Mouse (Mus musculus): Measurements from ENCODE around the gene H60b.
"Not testable (repeated sequence)": the region's sequence is repeated elsewhere in the genome, so short reads cannot be mapped to it uniquely, and the experiment has no call there.

The H60b gene

GRCm38 (mm10) chr10:22158310-22158999, at the start of gene H60b, which contains the start of gene Raet1e:
H60b (plus strand) TSS chr10:22158586.
Raet1e (plus strand) TSS chr10:22158569.
- DNase-seq (ENCODE audit: low read depth, low spot score): not testable (repeated sequence)

- DNase-seq (ENCODE audit: low read depth, low spot score): no peak
Measured at GRCm38 (mm10) chr10:22140665-22141280, 17.6 kb upstream of the H60b start.

- DNase-seq (ENCODE audit: low read depth, low spot score): peak; percentile 61
Measured at GRCm38 (mm10) chr10:22142194-22142593, 16.2 kb upstream of the H60b start.

- DNase-seq (ENCODE audit: low read depth, low spot score): no peak
Measured at GRCm38 (mm10) chr10:22142926-22143325, 15.5 kb upstream of the H60b start.

DNA sequence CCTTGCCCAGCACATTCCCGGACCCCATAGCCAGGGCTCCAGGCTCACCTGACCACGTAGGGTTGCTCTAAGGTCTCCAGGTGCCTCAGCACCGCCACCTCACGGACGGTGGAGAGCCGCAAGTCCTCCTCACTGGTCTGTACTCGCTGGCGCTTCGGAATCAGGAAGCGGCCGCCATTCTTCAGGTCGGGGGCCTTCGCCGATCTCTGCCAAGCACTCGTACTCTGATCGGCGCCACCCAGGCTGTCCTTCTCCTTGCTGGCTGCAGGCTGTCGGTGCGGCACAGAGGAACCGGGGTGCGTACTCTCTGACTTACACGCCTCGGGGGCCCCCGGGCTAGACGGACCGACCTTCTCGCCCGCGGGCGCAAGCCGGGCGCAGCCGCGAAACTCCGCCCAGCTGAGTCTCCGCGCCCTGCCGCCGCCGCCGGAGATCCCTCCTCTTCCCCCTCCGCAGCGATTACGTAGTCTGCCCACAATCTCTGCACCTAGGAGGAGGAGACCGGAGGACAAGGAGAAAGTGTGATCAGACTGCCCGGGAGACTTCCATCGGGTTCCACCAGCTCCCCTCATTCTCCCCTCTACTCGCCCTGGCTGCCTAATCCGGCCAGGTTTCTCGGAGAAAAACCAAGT, 9.8 kb upstream of the H60b start:
- DNase-seq (ENCODE audit: low read depth, low spot score): no peak

- DNase-seq (ENCODE audit: low read depth, low spot score): no peak
Measured at GRCm38 (mm10) chr10:22149073-22149690, 9.2 kb upstream of the H60b start, which contains the start of gene E030030I06Rik. E030030I06Rik (minus strand) TSS chr10:22149270.

- no peak for DNase-seq (ENCODE audit: low read depth, low spot score)
Measured at GRCm38 (mm10) chr10:22149691-22150465, 8.5 kb upstream of the H60b start.

DNA sequence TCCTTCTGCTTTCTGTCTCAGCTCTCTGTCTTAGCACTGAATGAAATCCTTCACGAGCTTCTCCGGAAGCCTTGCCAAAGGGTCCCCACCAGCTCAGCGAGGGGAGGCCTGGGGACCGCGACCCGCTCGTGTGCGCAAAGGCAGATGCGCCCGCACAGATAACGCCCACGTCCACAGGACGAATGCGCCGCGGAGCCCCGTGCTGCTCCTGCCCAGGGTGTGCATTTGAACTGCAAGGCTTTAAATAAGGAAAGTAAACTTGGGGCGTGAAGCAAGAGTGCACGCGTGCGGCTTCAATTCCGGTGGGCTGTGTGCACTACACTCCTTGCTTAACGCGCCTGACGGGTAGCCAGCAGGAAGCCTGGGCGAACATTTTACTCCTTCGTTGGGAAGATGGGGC, 7.8 kb upstream of the H60b start:
- DNase-seq (ENCODE audit: low read depth, low spot score): no peak

- not testable (repeated sequence) for DNase-seq (ENCODE audit: low read depth, low spot score)
Measured at GRCm38 (mm10) chr10:22151056-22151862, 7.1 kb upstream of the H60b start.

DNA sequence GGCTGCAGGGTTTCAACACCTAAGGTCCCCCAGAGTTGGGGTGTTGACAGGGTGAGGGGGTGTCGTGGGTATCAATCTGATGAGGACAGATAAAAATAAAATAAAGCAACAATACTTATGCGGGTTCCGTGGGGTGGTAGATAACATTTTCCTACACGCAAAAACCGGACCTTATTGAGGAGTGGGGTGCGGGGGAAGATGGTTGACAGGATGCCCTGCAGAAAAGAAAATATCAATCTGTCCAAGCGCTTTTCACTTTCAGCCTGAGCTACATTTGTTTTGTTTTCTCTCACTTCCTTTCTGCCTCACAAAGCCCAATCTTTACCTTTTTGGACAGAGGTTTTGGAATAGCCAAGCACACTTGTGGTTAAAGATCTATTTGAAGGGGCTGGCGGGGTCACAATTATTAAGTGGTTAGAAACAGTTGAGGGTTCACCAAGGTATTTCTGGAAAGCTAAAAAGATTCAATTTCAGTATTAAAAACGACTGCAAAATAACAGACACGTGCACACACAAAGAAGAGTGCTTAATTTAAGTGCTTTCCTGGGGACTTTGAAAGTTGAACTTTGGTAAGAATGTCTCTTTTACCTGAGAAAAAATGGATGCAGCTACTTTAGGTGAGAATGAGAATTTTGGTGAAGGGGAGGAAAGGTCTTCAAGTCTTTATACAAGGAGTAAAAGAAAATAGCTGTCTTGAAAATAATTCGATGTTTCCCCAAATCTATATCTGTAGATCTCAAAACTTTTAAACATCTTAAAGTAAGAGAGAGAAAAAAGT, 6.3 kb upstream of the H60b start:
- DNase-seq (ENCODE audit: low read depth, low spot score): not testable (repeated sequence)

- DNase-seq (ENCODE audit: low read depth, low spot score): not testable (repeated sequence)
Measured at GRCm38 (mm10) chr10:22153147-22153690, 5.2 kb upstream of the H60b start.

DNA sequence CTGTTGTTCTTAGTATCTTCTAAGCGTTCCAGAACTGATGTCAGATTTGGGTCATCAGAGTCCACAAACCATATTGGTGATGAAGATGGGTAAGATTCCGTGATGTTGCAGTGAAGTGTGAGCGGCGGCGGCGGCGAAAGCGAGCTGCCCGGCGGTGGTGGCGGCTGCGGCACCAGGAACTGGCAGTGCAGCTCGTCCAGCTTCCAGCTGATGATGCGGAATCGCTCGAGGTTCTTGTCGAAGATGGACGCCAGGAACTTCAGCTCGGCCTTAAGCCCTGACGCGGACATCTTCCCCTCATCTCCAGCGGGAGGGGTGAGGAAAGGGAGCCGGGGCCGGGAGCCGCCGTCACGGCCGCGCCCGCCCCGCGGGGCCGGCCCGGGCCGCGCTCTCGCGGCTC, 4.3 kb upstream of the H60b start:
- not testable (repeated sequence) for DNase-seq (ENCODE audit: low read depth, low spot score)

GRCm38 (mm10) chr10:22154871-22155799, 3.3 kb upstream of the H60b start:
- no peak for DNase-seq (ENCODE audit: low read depth, low spot score)

- no peak for DNase-seq (ENCODE audit: low read depth, low spot score)
Measured at GRCm38 (mm10) chr10:22159131-22159561, 760 bp downstream of the H60b start.

- DNase-seq (ENCODE audit: low read depth, low spot score): no peak
Measured at GRCm38 (mm10) chr10:22159581-22160140, 1.3 kb downstream of the H60b start.

DNA sequence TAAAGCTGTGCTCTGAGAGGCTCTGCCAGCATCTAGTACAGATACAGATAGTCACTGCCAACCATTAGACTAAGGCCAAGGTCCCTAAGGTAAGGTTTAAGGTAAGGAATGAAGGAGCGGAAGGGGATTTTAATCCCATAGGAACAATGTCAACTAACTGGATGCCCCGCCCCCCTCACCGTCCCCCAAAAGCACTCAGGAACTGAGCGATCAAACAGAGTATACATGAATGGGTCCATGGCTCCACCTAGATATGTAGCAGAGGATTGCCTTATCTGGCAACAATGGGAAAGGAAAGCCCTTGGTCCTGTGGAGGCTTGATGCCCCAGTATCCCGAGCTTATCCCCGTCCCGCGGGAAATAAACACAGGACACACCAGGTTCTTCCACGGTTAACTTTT, 4.9 kb downstream of the H60b start:
- not testable (repeated sequence) for DNase-seq (ENCODE audit: low read depth, low spot score)

DNA sequence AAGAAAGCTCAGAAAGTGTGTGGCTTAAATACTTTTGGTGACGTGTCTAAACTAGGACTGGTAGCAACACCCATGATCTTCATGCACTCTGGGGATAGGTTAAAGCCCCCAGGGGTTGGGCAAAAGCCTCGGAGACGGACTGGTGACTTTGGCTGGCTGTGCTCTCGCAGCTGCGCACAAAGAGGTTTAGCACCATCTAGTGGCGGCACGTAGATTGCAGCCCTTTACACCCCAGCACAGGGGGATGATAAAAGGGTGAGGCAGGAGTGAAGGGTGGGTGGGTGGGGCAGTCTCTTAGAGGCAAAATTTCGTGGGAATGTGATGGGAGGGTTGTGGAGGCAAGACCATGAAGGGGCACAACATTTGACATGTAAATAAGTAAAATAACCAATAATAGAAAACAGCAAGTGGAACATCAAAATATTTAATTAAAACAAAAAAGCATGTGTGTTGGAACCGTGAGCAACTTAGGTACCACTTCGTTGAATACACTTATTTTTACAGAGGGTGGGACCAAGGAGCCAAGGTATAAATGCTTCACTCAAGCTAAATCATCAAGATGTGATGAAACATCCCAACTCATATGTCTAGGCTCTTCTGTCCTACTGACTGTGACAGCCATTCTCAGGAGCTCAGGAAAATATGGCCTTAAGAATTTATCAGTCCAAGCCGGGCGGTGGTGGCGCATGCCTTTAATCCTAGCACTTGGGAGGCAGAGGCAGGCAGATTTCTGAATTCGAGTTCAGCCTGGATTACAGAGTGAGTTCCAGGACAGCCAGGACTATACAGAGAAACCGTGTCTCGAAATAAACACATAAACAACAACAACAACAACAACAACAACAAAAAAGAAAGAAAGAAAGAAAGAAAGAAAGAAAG, 5.6 kb downstream of the H60b start:
- DNase-seq (ENCODE audit: low read depth, low spot score): not testable (repeated sequence)
